Mouse (Mus musculus): ENCODE results near the gene Camta1. TPM values are rescaled to one million over a fixed set of nuclear protein-coding genes. Genes with fewer than 3 reads are reported as not detected.

Gene Camta1
- polyA plus RNA-seq, 1 experiment, result 29.8 TPM

- DNase-seq (ENCODE audit: low spot score), result no peak
Observed at GRCm38 (mm10) chr4:150990148-150990547, 871.5 kb downstream of the Camta1 start.

GRCm38 (mm10) chr4:150980153-150980552, 881.5 kb downstream of the Camta1 start:
- DNase-seq (ENCODE audit: low spot score), result no peak

GRCm38 (mm10) chr4:150979455-150979854, 882.2 kb downstream of the Camta1 start:
- DNase-seq (ENCODE audit: low spot score), result no peak

GRCm38 (mm10) chr4:150978156-150978910, 883.3 kb downstream of the Camta1 start:
- DNase-seq (ENCODE audit: low spot score), result no peak

GRCm38 (mm10) chr4:150975145-150975544, 886.5 kb downstream of the Camta1 start:
- no peak for DNase-seq (ENCODE audit: low spot score)

- no peak for DNase-seq (ENCODE audit: low spot score)
Observed at GRCm38 (mm10) chr4:150973264-150973663, 888.4 kb downstream of the Camta1 start.

- no peak for DNase-seq (ENCODE audit: low spot score)
Observed at GRCm38 (mm10) chr4:150968956-150969355, 892.7 kb downstream of the Camta1 start.

GRCm38 (mm10) chr4:150966556-150966955, 895.1 kb downstream of the Camta1 start:
- peak; percentile 33 for DNase-seq (ENCODE audit: low spot score)

- DNase-seq (ENCODE audit: low spot score), result no peak
Observed at GRCm38 (mm10) chr4:150965555-150965951, 896.1 kb downstream of the Camta1 start.

GRCm38 (mm10) chr4:150964635-150965554, 896.8 kb downstream of the Camta1 start:
- peak; percentile 64 for DNase-seq (ENCODE audit: low spot score)

- no peak for DNase-seq (ENCODE audit: low spot score)
Observed at GRCm38 (mm10) chr4:150963711-150964110, 898.0 kb downstream of the Camta1 start.

GRCm38 (mm10) chr4:150962231-150962630, 899.4 kb downstream of the Camta1 start:
- no peak for DNase-seq (ENCODE audit: low spot score)

- no peak for DNase-seq (ENCODE audit: low spot score)
Observed at GRCm38 (mm10) chr4:150958536-150958935, 903.1 kb downstream of the Camta1 start.

GRCm38 (mm10) chr4:150957106-150957458, 904.6 kb downstream of the Camta1 start:
- no peak for DNase-seq (ENCODE audit: low spot score)

- DNase-seq (ENCODE audit: low spot score), result no peak
Observed at GRCm38 (mm10) chr4:150956369-150957105, 905.1 kb downstream of the Camta1 start.

GRCm38 (mm10) chr4:150950972-150951371, 910.7 kb downstream of the Camta1 start:
- no peak for DNase-seq (ENCODE audit: low spot score)

- no peak for DNase-seq (ENCODE audit: low spot score)
Observed at GRCm38 (mm10) chr4:150944707-150945106, 917.0 kb downstream of the Camta1 start.

- DNase-seq (ENCODE audit: low spot score), result no peak
Observed at GRCm38 (mm10) chr4:150939991-150940651, 921.6 kb downstream of the Camta1 start.

GRCm38 (mm10) chr4:150938063-150938452, 923.6 kb downstream of the Camta1 start:
- no peak for DNase-seq (ENCODE audit: low spot score)

GRCm38 (mm10) chr4:150937293-150938062, 924.2 kb downstream of the Camta1 start:
- no peak for DNase-seq (ENCODE audit: low spot score)

- DNase-seq (ENCODE audit: low spot score), result no peak
Observed at GRCm38 (mm10) chr4:150933503-150933902, 928.2 kb downstream of the Camta1 start.

Measured in urinary bladder, adult 2 months (tissue).